Mouse (Mus musculus): ENCODE measurements around the gene Specc1. TPM values are rescaled to one million over a fixed set of nuclear protein-coding genes. Genes with fewer than 3 reads are reported as not detected.

Gene Specc1
- polyA plus RNA-seq, 1 experiment from 2014 or later = 12.0 TPM

- no peaks in the 10 kb centered on the region for H3K27me3 ChIP-seq (ENCODE audit: control insufficient read depth, insufficient read depth, low read length)
- no peaks in the 10 kb centered on the region for H3K36me3 ChIP-seq (ENCODE audit: control insufficient read depth, insufficient read depth, low read length)
- H3K4me2 ChIP-seq (ENCODE audit: low read depth) = peak overlapping the region; percentile 56
- DNase-seq (ENCODE audit: low spot score) (peak; percentile 99), ATAC-seq (ENCODE audit: insufficient read depth, low FRiP score, low TSS enrichment) (peak; percentile 97)
- peak overlapping the region; percentile 74 for H3K4me3 ChIP-seq (ENCODE audit: low read depth, low read length)
- peak overlapping the region; percentile 91 for H3K9ac ChIP-seq (ENCODE audit: low read length)
- peaks cover 4% of the 10 kb centered on the region; the same call in 1 of the 2 replicates for H3K4me1 ChIP-seq (ENCODE audit: control insufficient read depth, insufficient read depth, low read length)
- H3K9me3 ChIP-seq (ENCODE audit: control insufficient read depth, low read length) = no peaks in the 10 kb centered on the region
- WGBS = 8% methylated on average over 42 of the region's 42 CpGs
- H3K27ac ChIP-seq (ENCODE audit: low read depth, low read length) = peak overlapping the region; percentile 93
These were observed 120.0 kb downstream of the Specc1 start for GRCm38 (mm10) chr11:62076345-62077156.

- no peaks in the 10 kb centered on the region for H3K9me3 ChIP-seq (ENCODE audit: control insufficient read depth, low read length)
- H3K36me3 ChIP-seq (ENCODE audit: control insufficient read depth, insufficient read depth, low read length) = no peaks in the 10 kb centered on the region
- peak overlapping the region; percentile 91 for H3K9ac ChIP-seq (ENCODE audit: low read length)
- H3K4me3 ChIP-seq (ENCODE audit: low read depth, low read length) = peak overlapping the region; percentile 74
- H3K4me1 ChIP-seq (ENCODE audit: control insufficient read depth, insufficient read depth, low read length) = peaks cover 4% of the 10 kb centered on the region; the same call in 1 of the 2 replicates
- H3K27ac ChIP-seq (ENCODE audit: low read depth, low read length) = peak overlapping the region; percentile 93
- WGBS = under 1% methylated on average over 47 of the region's 51 CpGs
- no peak; the same call in 1 of the 2 replicates for ATAC-seq (ENCODE audit: insufficient read depth, low FRiP score, low TSS enrichment)
- no peak for DNase-seq (ENCODE audit: low spot score)
- H3K4me2 ChIP-seq (ENCODE audit: low read depth) = peak overlapping the region; percentile 56
- H3K27me3 ChIP-seq (ENCODE audit: control insufficient read depth, insufficient read depth, low read length) = no peaks in the 10 kb centered on the region
These were observed 120.7 kb downstream of the Specc1 start for GRCm38 (mm10) chr11:62077157-62077865.

GRCm38 (mm10) chr11:62078371-62078770 is 121.8 kb downstream of the Specc1 start:
- H3K27ac ChIP-seq (ENCODE audit: low read depth, low read length) = no peak overlapping the region
- DNase-seq (ENCODE audit: low spot score) = no peak
- H3K4me3 ChIP-seq (ENCODE audit: low read depth, low read length) = no peak overlapping the region
- WGBS = 93% methylated on average over 10 of the region's 10 CpGs
- no peak for ATAC-seq (ENCODE audit: insufficient read depth, low FRiP score, low TSS enrichment)
- peaks cover 4% of the 10 kb centered on the region; the same call in 1 of the 2 replicates for H3K4me1 ChIP-seq (ENCODE audit: control insufficient read depth, insufficient read depth, low read length)
- no peaks in the 10 kb centered on the region for H3K36me3 ChIP-seq (ENCODE audit: control insufficient read depth, insufficient read depth, low read length)
- H3K9ac ChIP-seq (ENCODE audit: low read length) = no peak overlapping the region
- H3K27me3 ChIP-seq (ENCODE audit: control insufficient read depth, insufficient read depth, low read length) = no peaks in the 10 kb centered on the region
- H3K4me2 ChIP-seq (ENCODE audit: low read depth) = peak overlapping the region; percentile 56
- H3K9me3 ChIP-seq (ENCODE audit: control insufficient read depth, low read length) = no peaks in the 10 kb centered on the region

GRCm38 (mm10) chr11:62079100-62079857 is 122.7 kb downstream of the Specc1 start:
- H3K4me3 ChIP-seq (ENCODE audit: low read depth, low read length) = no peak overlapping the region
- peaks cover 4% of the 10 kb centered on the region; the same call in 1 of the 2 replicates for H3K4me1 ChIP-seq (ENCODE audit: control insufficient read depth, insufficient read depth, low read length)
- no peak overlapping the region for H3K4me2 ChIP-seq (ENCODE audit: low read depth)
- no peak for DNase-seq (ENCODE audit: low spot score)
- no peaks in the 10 kb centered on the region for H3K27me3 ChIP-seq (ENCODE audit: control insufficient read depth, insufficient read depth, low read length)
- 89% methylated on average over 8 of the region's 8 CpGs for WGBS
- no peak overlapping the region for H3K9ac ChIP-seq (ENCODE audit: low read length)
- no peak for ATAC-seq (ENCODE audit: insufficient read depth, low FRiP score, low TSS enrichment)
- no peaks in the 10 kb centered on the region for H3K36me3 ChIP-seq (ENCODE audit: control insufficient read depth, insufficient read depth, low read length)
- H3K9me3 ChIP-seq (ENCODE audit: control insufficient read depth, low read length) = no peaks in the 10 kb centered on the region
- no peak overlapping the region for H3K27ac ChIP-seq (ENCODE audit: low read depth, low read length)

- Histone ChIP-seq H3K4me1 (ENCODE audit: control insufficient read depth, insufficient read depth, low read length) (peaks cover 4% of the 10 kb centered on the region; the same call in 1 of the 2 replicates), H3K27me3 (ENCODE audit: control insufficient read depth, insufficient read depth, low read length) (no peaks in the 10 kb centered on the region), H3K36me3 (ENCODE audit: control insufficient read depth, insufficient read depth, low read length) (no peaks in the 10 kb centered on the region), H3K4me2 (ENCODE audit: low read depth) (no peak overlapping the region), H3K4me3 (ENCODE audit: low read depth, low read length) (no peak overlapping the region), H3K27ac (ENCODE audit: low read depth, low read length) (no peak overlapping the region), H3K9ac (ENCODE audit: low read length) (no peak overlapping the region), H3K9me3 (ENCODE audit: control insufficient read depth, low read length) (no peaks in the 10 kb centered on the region)
- ATAC-seq (ENCODE audit: insufficient read depth, low FRiP score, low TSS enrichment) (no peak), DNase-seq (ENCODE audit: low spot score) (no peak)
- 83% methylated on average over 2 of the region's 2 CpGs for WGBS
These were observed 123.9 kb downstream of the Specc1 start for GRCm38 (mm10) chr11:62080476-62080875.

GRCm38 (mm10) chr11:62086648-62087047 is 130.1 kb downstream of the Specc1 start:
- H3K9ac ChIP-seq (ENCODE audit: low read length) = no peak overlapping the region
- H3K9me3 ChIP-seq (ENCODE audit: control insufficient read depth, low read length) = no peaks in the 10 kb centered on the region
- WGBS = 80% methylated on average over 2 of the region's 2 CpGs
- no peaks in the 10 kb centered on the region for H3K4me1 ChIP-seq (ENCODE audit: control insufficient read depth, insufficient read depth, low read length)
- H3K4me2 ChIP-seq (ENCODE audit: low read depth) = no peak overlapping the region
- H3K36me3 ChIP-seq (ENCODE audit: control insufficient read depth, insufficient read depth, low read length) = no peaks in the 10 kb centered on the region
- ATAC-seq (ENCODE audit: insufficient read depth, low FRiP score, low TSS enrichment) = no peak
- H3K4me3 ChIP-seq (ENCODE audit: low read depth, low read length) = no peak overlapping the region
- DNase-seq (ENCODE audit: low spot score) = no peak
- no peak overlapping the region for H3K27ac ChIP-seq (ENCODE audit: low read depth, low read length)
- no peaks in the 10 kb centered on the region for H3K27me3 ChIP-seq (ENCODE audit: control insufficient read depth, insufficient read depth, low read length)

GRCm38 (mm10) chr11:62087051-62087450 is 130.5 kb downstream of the Specc1 start:
- no peak overlapping the region for H3K4me3 ChIP-seq (ENCODE audit: low read depth, low read length)
- H3K4me1 ChIP-seq (ENCODE audit: control insufficient read depth, insufficient read depth, low read length) = no peaks in the 10 kb centered on the region
- no peak for ATAC-seq (ENCODE audit: insufficient read depth, low FRiP score, low TSS enrichment)
- 78% methylated on average over 1 of the region's 1 CpGs for WGBS
- no peaks in the 10 kb centered on the region for H3K36me3 ChIP-seq (ENCODE audit: control insufficient read depth, insufficient read depth, low read length)
- no peak overlapping the region for H3K9ac ChIP-seq (ENCODE audit: low read length)
- no peaks in the 10 kb centered on the region for H3K27me3 ChIP-seq (ENCODE audit: control insufficient read depth, insufficient read depth, low read length)
- no peak overlapping the region for H3K4me2 ChIP-seq (ENCODE audit: low read depth)
- no peak overlapping the region for H3K27ac ChIP-seq (ENCODE audit: low read depth, low read length)
- DNase-seq (ENCODE audit: low spot score) = no peak
- no peaks in the 10 kb centered on the region for H3K9me3 ChIP-seq (ENCODE audit: control insufficient read depth, low read length)

GRCm38 (mm10) chr11:62088651-62089050 is 132.1 kb downstream of the Specc1 start:
- no peak overlapping the region for H3K27ac ChIP-seq (ENCODE audit: low read depth, low read length)
- 83% methylated on average over 3 of the region's 3 CpGs for WGBS

More at GRCm38 (mm10) chr11:62088651-62089050, 132.1 kb downstream of the Specc1 start:
- Histone ChIP-seq H3K9ac (ENCODE audit: low read length) (no peak overlapping the region), H3K4me3 (ENCODE audit: low read depth, low read length) (no peak overlapping the region), H3K4me2 (ENCODE audit: low read depth) (no peak overlapping the region), H3K9me3 (ENCODE audit: control insufficient read depth, low read length) (no peaks in the 10 kb centered on the region), H3K27me3 (ENCODE audit: control insufficient read depth, insufficient read depth, low read length) (no peaks in the 10 kb centered on the region), H3K36me3 (ENCODE audit: control insufficient read depth, insufficient read depth, low read length) (no peaks in the 10 kb centered on the region), H3K4me1 (ENCODE audit: control insufficient read depth, insufficient read depth, low read length) (no peaks in the 10 kb centered on the region)
- DNase-seq (ENCODE audit: low spot score) (no peak), ATAC-seq (ENCODE audit: insufficient read depth, low FRiP score, low TSS enrichment) (no peak)

Data from neural tube, embryonic 11.5 days (tissue).